Mouse (Mus musculus) ES-Bruce4 (cell line): ENCODE data around the gene Llph. TPM values are rescaled to one million over a fixed set of nuclear protein-coding genes. Genes with fewer than 3 reads are reported as not detected.

Experiments
- H3K27ac ChIP-seq: 2 replicates; pipeline ENCODE4 v1.5.1; 2012; ENCODE audit warnings: low read length, inconsistent platforms; ENCODE audit not compliant: insufficient read depth
- H3K27me3 ChIP-seq: 2 replicates; pipeline ENCODE4 v1.6.1; 2012; ENCODE audit warnings: mild to moderate bottlenecking, low read length, inconsistent platforms; ENCODE audit not compliant: control insufficient read depth, poor library complexity, insufficient read depth, severe bottlenecking
- H3K36me3 ChIP-seq: 2 replicates; pipeline ENCODE4 v1.6.1; 2012; ENCODE audit warnings: inconsistent platforms, mild to moderate bottlenecking, low read length, moderate library complexity; ENCODE audit not compliant: control insufficient read depth, poor library complexity, insufficient read depth, severe bottlenecking
- H3K4me1 ChIP-seq: one replicate; pipeline ENCODE4 v1.8.1; 2011; ENCODE audit warnings: low read length; ENCODE audit not compliant: control insufficient read depth, insufficient read depth
- H3K4me3 ChIP-seq: 2 replicates; pipeline ENCODE4 v1.5.1; 2011; ENCODE audit warnings: low read depth, mild to moderate bottlenecking, low read length
- H3K9ac ChIP-seq: 2 replicates; pipeline ENCODE4 v1.6.1; 2012; ENCODE audit warnings: low read depth, mild to moderate bottlenecking, inconsistent platforms; ENCODE audit not compliant: poor library complexity, severe bottlenecking
- H3K9me3 ChIP-seq: replicated peaks from 2 replicates; pipeline ENCODE4 v1.6.1; 2012; ENCODE audit warnings: mild to moderate bottlenecking, low read length, inconsistent platforms; ENCODE audit not compliant: control insufficient read depth, poor library complexity, insufficient read depth, severe bottlenecking
- CTCF ChIP-seq: IDR thresholded peaks from one replicate; pipeline ENCODE4 v1.8.1; 2011; ENCODE audit warnings: low read depth, low read length
- EP300 ChIP-seq: IDR thresholded peaks from 2 replicates; pipeline ENCODE4 v1.6.1; 2011; ENCODE audit warnings: low read depth, low read length; ENCODE audit not compliant: insufficient read depth
- POLR2A ChIP-seq: IDR thresholded peaks from one replicate; pipeline ENCODE4 v1.8.1; 2011; ENCODE audit warnings: low read length; ENCODE audit not compliant: insufficient read depth
- polyA plus RNA-seq: library from polyadenylated mRNA; stranded (reverse); fragments of >200 nt; gene quantifications from 2 replicates; pipeline ENCODE4 v1.2.4, GENCODE M21; 2011; ENCODE audit warnings: low read depth; ENCODE audit not compliant: missing spikeins, insufficient read depth, insufficient read length

The Llph gene
- polyA plus RNA-seq, 1 experiment: 62.6 TPM

DNA sequence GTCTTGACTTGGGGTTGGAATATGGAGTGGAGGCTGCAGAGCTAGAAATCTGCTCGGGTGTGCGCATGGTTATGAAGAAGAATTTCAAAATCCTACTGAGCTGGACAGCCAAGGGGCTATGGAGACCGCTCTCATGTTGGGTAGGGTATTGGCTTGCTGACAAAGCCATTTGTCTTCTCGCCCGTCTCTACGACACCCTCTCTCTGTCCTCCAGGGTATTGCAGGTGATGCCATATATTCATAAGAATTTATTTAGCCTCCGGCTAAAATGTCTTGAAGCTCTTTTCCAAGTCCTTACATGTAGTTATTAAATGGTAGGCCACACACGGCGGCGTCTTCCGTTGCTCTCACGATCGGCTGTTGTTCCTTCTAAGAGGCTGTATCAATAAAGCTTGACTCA is 43.1 kb downstream of the Llph start:
- H3K9me3 ChIP-seq: no peaks in the 10 kb centered on the region
- no peak overlapping the region for H3K9ac ChIP-seq
- no peak for TF ChIP-seq POLR2A
- TF ChIP-seq EP300: no peak
- H3K4me1 ChIP-seq: no peaks in the 10 kb centered on the region
- no peak overlapping the region for H3K4me3 ChIP-seq
- H3K27ac ChIP-seq: no peak overlapping the region
- H3K27me3 ChIP-seq: peaks cover 3% of the 10 kb centered on the region; the same call in 1 of the 2 replicates
- H3K36me3 ChIP-seq: no peaks in the 10 kb centered on the region

- Histone ChIP-seq H3K27me3 (peaks cover 3% of the 10 kb centered on the region), H3K4me1 (no peaks in the 10 kb centered on the region), H3K4me3 (no peak overlapping the region), H3K9me3 (no peaks in the 10 kb centered on the region), H3K36me3 (no peaks in the 10 kb centered on the region), H3K27ac (no peak overlapping the region), H3K9ac (no peak overlapping the region)
- TF ChIP-seq CTCF (no peak), POLR2A (no peak), EP300 (no peak)
Measured at GRCm38 (mm10) chr10:120270777-120271176, 43.9 kb downstream of the Llph start.

DNA sequence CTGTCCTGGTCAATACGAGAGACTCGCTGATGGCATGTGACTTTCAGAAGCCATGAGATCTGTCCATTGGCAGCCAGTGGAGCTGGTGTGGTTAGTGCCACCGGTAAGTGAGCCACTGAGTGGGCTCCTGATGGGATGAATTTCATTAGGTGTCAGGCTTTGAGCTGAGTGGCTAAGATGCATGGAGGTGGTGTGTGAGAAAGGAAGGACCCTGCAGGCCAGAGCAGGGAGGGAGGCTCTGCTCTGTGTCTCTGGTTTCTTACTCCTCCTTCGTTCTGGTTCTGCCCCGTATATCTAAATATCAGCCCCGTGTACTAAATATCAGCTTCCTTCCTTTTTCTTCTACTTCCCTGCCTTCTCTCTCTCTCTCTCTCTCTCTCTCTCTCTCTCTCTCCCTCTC is 44.4 kb downstream of the Llph start:
- Histone ChIP-seq H3K9me3 (no peaks in the 10 kb centered on the region), H3K4me1 (no peaks in the 10 kb centered on the region), H3K9ac (no peak overlapping the region), H3K36me3 (no peaks in the 10 kb centered on the region), H3K4me3 (no peak overlapping the region), H3K27me3 (peaks cover 3% of the 10 kb centered on the region), H3K27ac (no peak overlapping the region)
- no peak for TF ChIP-seq CTCF
- TF ChIP-seq EP300: no peak
- no peak for TF ChIP-seq POLR2A

- H3K4me3 ChIP-seq: no peak overlapping the region
- H3K9me3 ChIP-seq: no peaks in the 10 kb centered on the region
- H3K9ac ChIP-seq: peak overlapping the region; percentile 13; the same call in 1 of the 2 replicates
- no peaks in the 10 kb centered on the region for H3K4me1 ChIP-seq
- H3K27me3 ChIP-seq: peaks cover 3% of the 10 kb centered on the region
- no peaks in the 10 kb centered on the region for H3K36me3 ChIP-seq
- no peak overlapping the region for H3K27ac ChIP-seq
- TF ChIP-seq EP300 (no peak), POLR2A (no peak), CTCF (no peak)
Measured at GRCm38 (mm10) chr10:120271879-120272269, 45.0 kb downstream of the Llph start.

DNA sequence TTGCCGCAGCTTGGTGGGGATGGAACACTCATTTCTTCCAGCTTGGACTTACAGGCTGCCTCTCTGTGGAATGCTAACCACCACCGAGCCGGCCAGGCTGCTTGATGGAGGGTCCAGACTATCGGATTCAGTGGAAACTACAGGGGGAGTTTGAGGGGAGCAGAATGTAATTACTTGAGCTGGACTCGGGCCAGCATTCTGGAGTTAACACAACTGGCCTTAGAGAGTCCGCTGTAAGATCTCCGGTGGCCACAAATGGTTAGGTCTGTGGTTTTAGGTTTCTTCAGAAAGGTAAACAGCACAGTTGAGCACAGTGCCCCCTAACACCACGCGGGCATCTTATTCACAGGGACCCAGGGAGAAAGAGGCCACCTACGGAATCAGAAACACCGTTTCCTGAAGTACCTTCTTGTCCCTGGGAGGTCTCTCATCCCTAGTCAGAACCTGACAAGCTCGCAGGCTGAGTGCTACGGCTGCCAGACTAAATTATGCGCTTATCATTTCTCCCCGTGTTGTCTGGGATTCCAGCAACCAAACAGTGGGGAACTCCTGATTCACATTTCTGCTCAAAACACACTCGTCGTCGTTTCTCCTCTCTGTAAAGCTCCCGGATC is 45.5 kb downstream of the Llph start:
- H3K27me3 ChIP-seq: peaks cover 3% of the 10 kb centered on the region
- H3K4me3 ChIP-seq: no peak overlapping the region
- H3K4me1 ChIP-seq: no peaks in the 10 kb centered on the region
- no peaks in the 10 kb centered on the region for H3K36me3 ChIP-seq
- TF ChIP-seq POLR2A: no peak
- TF ChIP-seq EP300: no peak
- no peak for TF ChIP-seq CTCF
- no peak overlapping the region for H3K27ac ChIP-seq
- H3K9me3 ChIP-seq: no peaks in the 10 kb centered on the region
- peak overlapping the region; percentile 13; the same call in 1 of the 2 replicates for H3K9ac ChIP-seq

- H3K9ac ChIP-seq: no peak overlapping the region
- H3K4me1 ChIP-seq: no peaks in the 10 kb centered on the region
- no peaks in the 10 kb centered on the region for H3K9me3 ChIP-seq
- no peak overlapping the region for H3K27ac ChIP-seq
- H3K27me3 ChIP-seq: peaks cover 3% of the 10 kb centered on the region
- no peaks in the 10 kb centered on the region for H3K36me3 ChIP-seq
- no peak for TF ChIP-seq CTCF
- no peak for TF ChIP-seq POLR2A
- TF ChIP-seq EP300: no peak
- H3K4me3 ChIP-seq: no peak overlapping the region
Measured at GRCm38 (mm10) chr10:120273335-120273734, 46.5 kb downstream of the Llph start.
